Comparison of ENCODE assay signal across 24 mouse cellular contexts in the genomic region with DNA sequence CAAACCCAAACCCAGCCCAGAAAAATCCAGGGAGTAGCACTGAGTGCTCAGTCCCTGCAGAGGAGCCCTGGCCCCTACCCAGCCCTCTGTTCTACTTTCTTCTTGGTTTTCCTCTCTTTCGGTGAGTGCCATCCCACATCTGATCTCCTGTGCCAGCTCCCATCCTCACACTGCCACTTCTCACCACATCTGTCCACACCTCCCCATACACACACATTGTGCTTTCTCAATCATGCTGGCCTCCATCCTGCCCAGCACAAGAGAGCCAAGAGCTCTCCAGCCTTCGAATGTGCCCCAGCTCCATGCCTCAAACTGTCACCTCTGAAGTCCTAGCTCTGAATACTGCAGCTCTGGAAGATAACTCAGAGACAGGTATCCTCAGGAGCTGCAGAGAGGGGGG.
"Had no signal": no experiment of that assay in that cellular context is flagged by ENCODE, and none has a peak within 500 bp of the region (broad histone marks: within the 10 kb centered on the region; RNA-seq: fewer than 3 reads in every experiment).

No protein-coding gene starts in this region.

- H3K9ac ChIP-seq: limb, embryonic 13.5 days; liver, embryonic 12.5 days; liver, embryonic 15.5 days; lung, embryonic 15.5 days; midbrain, embryonic 12.5 days; neural tube, embryonic 15.5 days had no signal

- H3K27ac ChIP-seq: kidney, postnatal 0 days; limb, embryonic 13.5 days; liver, embryonic 12.5 days; liver, embryonic 15.5 days; lung, embryonic 15.5 days; midbrain, embryonic 12.5 days; stomach, postnatal 0 days had no signal

- H3K4me2 ChIP-seq: limb, embryonic 13.5 days; liver, embryonic 12.5 days; liver, embryonic 15.5 days; lung, embryonic 15.5 days; midbrain, embryonic 12.5 days; neural tube, embryonic 15.5 days had no signal

- H3K9me3 ChIP-seq: limb, embryonic 13.5 days; liver, embryonic 12.5 days; liver, embryonic 15.5 days; lung, embryonic 15.5 days; megakaryocyte, embryonic 14.5 days; midbrain, embryonic 12.5 days; neural tube, embryonic 15.5 days had no signal

- ATAC-seq: intestine, postnatal 0 days; liver, embryonic 12.5 days had no signal

- H3K36me3 ChIP-seq: limb, embryonic 13.5 days; liver, embryonic 12.5 days; liver, embryonic 15.5 days; lung, embryonic 15.5 days; midbrain, embryonic 12.5 days; neural tube, embryonic 15.5 days had no signal

- H3K4me3 ChIP-seq: limb, embryonic 13.5 days; liver, embryonic 12.5 days; liver, embryonic 15.5 days; lung, embryonic 15.5 days; megakaryocyte, embryonic 14.5 days; midbrain, embryonic 12.5 days; myocyte; neural tube, embryonic 15.5 days had no signal

- H3K4me1 ChIP-seq: liver, embryonic 12.5 days; liver, embryonic 15.5 days; lung, embryonic 15.5 days had no signal

- DNase-seq: kidney, adult 2 months; kidney, postnatal 25 days; left cerebral cortex, postnatal 4 days; liver; lung, adult 18-20 months; lung, postnatal 10 days; lung, postnatal 36 days; right cerebral cortex, adult 18-20 months; right cerebral cortex, postnatal 14 days; right cerebral cortex, postnatal 4 days; thymus, adult 2 months; thymus, postnatal 14 days; thymus, postnatal 4 days had no signal

- H3K27me3 ChIP-seq: limb, embryonic 13.5 days; liver, embryonic 12.5 days; liver, embryonic 15.5 days; lung, embryonic 15.5 days; megakaryocyte, embryonic 14.5 days; midbrain, embryonic 12.5 days; neural tube, embryonic 15.5 days had no signal
